Mouse (Mus musculus): ENCODE data around the gene Slco4c1.

- TF ChIP-seq POLR2A (IDR thresholded peaks at IDR 0.05; ENCODE audit: extremely low read depth, insufficient read depth, low read length) (no peak), CTCF (IDR thresholded peaks at IDR 0.05; ENCODE audit: extremely low read depth, insufficient read depth, low read length) (no peak)
These were observed 82.7 kb downstream of the Slco4c1 start for GRCm38 (mm10) chr1:96789268-96789667.
